Mouse (Mus musculus): ENCODE measurements around the gene Tmeff2.

DNA sequence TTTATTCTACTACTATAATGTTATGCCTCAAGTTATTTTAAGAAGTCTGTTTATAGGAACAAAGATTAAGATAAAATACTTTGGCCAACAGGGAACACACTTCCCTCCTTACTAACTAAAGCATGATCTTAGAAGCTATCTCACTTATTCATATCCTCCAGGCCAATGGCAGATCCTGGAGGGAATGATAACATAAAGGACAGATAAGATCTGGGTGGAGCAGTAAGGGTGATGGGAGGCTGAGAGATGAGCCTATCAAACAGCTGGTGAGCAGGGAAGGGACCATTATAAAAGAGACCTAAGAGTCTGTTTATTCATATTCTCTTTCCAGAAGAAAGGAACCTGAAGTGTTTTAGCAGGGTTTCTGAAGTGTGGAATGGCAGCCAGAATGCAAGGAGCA, 290.8 kb downstream of the Tmeff2 start:
- TF ChIP-seq CTCF (IDR thresholded peaks at IDR 0.05; ENCODE audit: borderline replicate concordance, control insufficient read depth, extremely low read depth, insufficient read depth, low read length, poor library complexity): no peak
- TF ChIP-seq POLR2A (IDR thresholded peaks at IDR 0.05; ENCODE audit: control insufficient read depth, extremely low read depth, insufficient read depth, low read length, poor library complexity): no peak
